Mouse (Mus musculus): ENCODE measurements around the gene G0s2. TPM values are rescaled to one million over a fixed set of nuclear protein-coding genes. Genes with fewer than 3 reads are reported as not detected.

Gene G0s2
- polyA plus RNA-seq, 1 experiment: 201 TPM

GRCm38 (mm10) chr1:193274407-193275071, 1.5 kb upstream of the G0s2 start:
- Histone ChIP-seq H3K4me1 (ENCODE audit: control insufficient read depth, insufficient read depth, low read length) (peaks cover 7% of the 10 kb centered on the region; the same call in 1 of the 2 replicates), H3K4me3 (ENCODE audit: insufficient read depth, low read depth, low read length) (no peak overlapping the region), H3K27ac (ENCODE audit: insufficient read depth, low read depth, low read length) (peak overlapping the region; percentile 48), H3K36me3 (ENCODE audit: control insufficient read depth, insufficient read depth, low read length) (no peaks in the 10 kb centered on the region), H3K27me3 (replicated peaks; ENCODE audit: control insufficient read depth, insufficient read depth, low read length) (no peaks in the 10 kb centered on the region)
- peak; percentile 75 for DNase-seq
- WGBS: 59% methylated on average over 8 of the region's 8 CpGs
- TF ChIP-seq POLR2A (IDR thresholded peaks at IDR 0.05; ENCODE audit: low read depth, low read length): no peak
- no peak for TF ChIP-seq CTCF (conservative IDR thresholded peaks at IDR 0.05; ENCODE audit: insufficient read depth, insufficient read length, low read depth, low read length)

GRCm38 (mm10) chr1:193272137-193272915, 691 bp downstream of the G0s2 start:
- H3K27me3 ChIP-seq (replicated peaks; ENCODE audit: control insufficient read depth, insufficient read depth, low read length): no peaks in the 10 kb centered on the region
- DNase-seq: peak; percentile 48
- peak overlapping the region; percentile 74 for H3K4me3 ChIP-seq (ENCODE audit: insufficient read depth, low read depth, low read length)
- peak overlapping the region; percentile 88 for H3K27ac ChIP-seq (ENCODE audit: insufficient read depth, low read depth, low read length)
- 42% methylated on average over 24 of the region's 24 CpGs for WGBS
- H3K36me3 ChIP-seq (ENCODE audit: control insufficient read depth, insufficient read depth, low read length): no peaks in the 10 kb centered on the region
- TF ChIP-seq POLR2A (IDR thresholded peaks at IDR 0.05; ENCODE audit: low read depth, low read length) (no peak), CTCF (conservative IDR thresholded peaks at IDR 0.05; ENCODE audit: insufficient read depth, insufficient read length, low read depth, low read length) (no peak)
- peaks cover 7% of the 10 kb centered on the region; the same call in 1 of the 2 replicates for H3K4me1 ChIP-seq (ENCODE audit: control insufficient read depth, insufficient read depth, low read length)

GRCm38 (mm10) chr1:193270965-193271763, 1.9 kb downstream of the G0s2 start:
- peak; percentile 63 for DNase-seq

GRCm38 (mm10) chr1:193265734-193266133, 7.3 kb downstream of the G0s2 start:
- H3K36me3 ChIP-seq (ENCODE audit: control insufficient read depth, insufficient read depth, low read length): no peaks in the 10 kb centered on the region
- no peak overlapping the region for H3K4me3 ChIP-seq (ENCODE audit: insufficient read depth, low read depth, low read length)
- no peak overlapping the region for H3K27ac ChIP-seq (ENCODE audit: insufficient read depth, low read depth, low read length)
- H3K27me3 ChIP-seq (replicated peaks; ENCODE audit: control insufficient read depth, insufficient read depth, low read length): no peaks in the 10 kb centered on the region
- DNase-seq: no peak
- no peak for TF ChIP-seq POLR2A (IDR thresholded peaks at IDR 0.05; ENCODE audit: low read depth, low read length)
- no peak for TF ChIP-seq CTCF (conservative IDR thresholded peaks at IDR 0.05; ENCODE audit: insufficient read depth, insufficient read length, low read depth, low read length)
- peaks cover 3% of the 10 kb centered on the region; the same call in 1 of the 2 replicates for H3K4me1 ChIP-seq (ENCODE audit: control insufficient read depth, insufficient read depth, low read length)

More at GRCm38 (mm10) chr1:193270965-193271763, 1.9 kb downstream of the G0s2 start:
- Histone ChIP-seq H3K4me3 (ENCODE audit: insufficient read depth, low read depth, low read length) (peak overlapping the region; percentile 43), H3K36me3 (ENCODE audit: control insufficient read depth, insufficient read depth, low read length) (no peaks in the 10 kb centered on the region), H3K27ac (ENCODE audit: insufficient read depth, low read depth, low read length) (peak overlapping the region; percentile 86), H3K27me3 (replicated peaks; ENCODE audit: control insufficient read depth, insufficient read depth, low read length) (no peaks in the 10 kb centered on the region), H3K4me1 (ENCODE audit: control insufficient read depth, insufficient read depth, low read length) (peaks cover 7% of the 10 kb centered on the region; the same call in 1 of the 2 replicates)
- 41% methylated on average over 6 of the region's 6 CpGs for WGBS
- TF ChIP-seq POLR2A (IDR thresholded peaks at IDR 0.05; ENCODE audit: low read depth, low read length) (no peak), CTCF (conservative IDR thresholded peaks at IDR 0.05; ENCODE audit: insufficient read depth, insufficient read length, low read depth, low read length) (no peak)

GRCm38 (mm10) chr1:193263955-193264598, 8.9 kb downstream of the G0s2 start, which contains the start of gene Hsd11b1:
TSS of gene Hsd11b1 (minus strand) at chr1:193264075.
- DNase-seq: peak; percentile 52
- peak within 1 kb of the TSS; percentile 5 for H3K4me3 ChIP-seq (ENCODE audit: insufficient read depth, low read depth, low read length)
- H3K36me3 ChIP-seq (ENCODE audit: control insufficient read depth, insufficient read depth, low read length): no peaks in the 10 kb centered on the region
- TF ChIP-seq POLR2A (IDR thresholded peaks at IDR 0.05; ENCODE audit: low read depth, low read length) (no peak), CTCF (conservative IDR thresholded peaks at IDR 0.05; ENCODE audit: insufficient read depth, insufficient read length, low read depth, low read length) (no peak)
- no peaks in the 10 kb centered on the region for H3K27me3 ChIP-seq (replicated peaks; ENCODE audit: control insufficient read depth, insufficient read depth, low read length)
- H3K4me1 ChIP-seq (ENCODE audit: control insufficient read depth, insufficient read depth, low read length): peaks cover 3% of the 10 kb centered on the region; the same call in 1 of the 2 replicates
- WGBS: 79% methylated on average over 5 of the region's 5 CpGs
- H3K27ac ChIP-seq (ENCODE audit: insufficient read depth, low read depth, low read length): peak within 1 kb of the TSS; percentile 63

All from kidney, adult 2 months (tissue).